Mouse (Mus musculus) ES-E14 (cell line): ENCODE data around the gene Gm38392.
A peak's percentile ranks its signal among the peaks of the same experiment; 100 is the strongest.

Source experiments
- HCFC1 ChIP-seq: IDR thresholded peaks from 2 replicates; pipeline ENCODE4 v1.6.1; 2012; ENCODE audit warnings: low read length, inconsistent platforms, borderline replicate concordance; ENCODE audit not compliant: insufficient read depth
- MAFK ChIP-seq: IDR thresholded peaks from 2 replicates; pipeline ENCODE4 v1.6.1; 2014; ENCODE audit warnings: mild to moderate bottlenecking, low read depth, low read length, inconsistent platforms; ENCODE audit not compliant: insufficient read depth
- ZC3H11A ChIP-seq: IDR thresholded peaks from 2 replicates; pipeline ENCODE4 v1.6.1; 2012; ENCODE audit warnings: low read depth, mild to moderate bottlenecking, inconsistent platforms, low read length, borderline replicate concordance
- ZNF384 ChIP-seq: IDR thresholded peaks from 2 replicates; pipeline ENCODE4 v1.6.1; 2012; ENCODE audit warnings: low read depth, low read length, inconsistent platforms

GRCm38 (mm10) chr3:88199541-88200110 lies 87.4 kb downstream of the Gm38392 start:
- TF ChIP-seq HCFC1 (no peak), ZC3H11A (no peak), MAFK (no peak), ZNF384 (0 out of 2 replicates have a peak, but pooled peaks have one; percentile 24)
